Mouse (Mus musculus): Measurements from ENCODE around the gene Ugt1a2.
A peak's percentile ranks its signal among the peaks of the same experiment; 100 is the strongest.
"Not testable (repeated sequence)": the region's sequence is repeated elsewhere in the genome, so short reads cannot be mapped to it uniquely, and the experiment has no call there.

Ugt1a2 gene

DNA sequence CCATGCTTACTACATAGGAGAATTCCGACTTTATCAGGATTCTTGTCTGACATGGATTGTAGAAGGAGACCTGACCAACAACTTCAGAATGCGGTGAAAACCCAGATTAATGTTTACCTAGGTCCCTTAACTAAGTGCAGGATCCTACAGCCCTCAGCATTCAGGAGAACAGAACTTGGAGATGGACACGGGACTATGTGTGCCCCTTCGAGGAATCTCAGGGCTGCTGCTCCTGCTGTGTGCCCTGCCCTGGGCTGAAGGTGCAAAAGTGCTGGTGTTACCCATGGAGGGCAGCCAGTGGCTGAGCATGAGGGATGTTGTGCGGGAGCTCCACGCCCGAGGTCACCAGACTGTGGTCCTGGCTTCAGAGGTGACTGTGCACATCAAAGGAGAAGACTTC lies at the start of gene Ugt1a2:
Gene Ugt1a2, plus strand, starts transcription at position 146 of the 400 bp plus-strand sequence.
- DNase-seq (ENCODE audit: low read depth, low spot score): no peak

DNA sequence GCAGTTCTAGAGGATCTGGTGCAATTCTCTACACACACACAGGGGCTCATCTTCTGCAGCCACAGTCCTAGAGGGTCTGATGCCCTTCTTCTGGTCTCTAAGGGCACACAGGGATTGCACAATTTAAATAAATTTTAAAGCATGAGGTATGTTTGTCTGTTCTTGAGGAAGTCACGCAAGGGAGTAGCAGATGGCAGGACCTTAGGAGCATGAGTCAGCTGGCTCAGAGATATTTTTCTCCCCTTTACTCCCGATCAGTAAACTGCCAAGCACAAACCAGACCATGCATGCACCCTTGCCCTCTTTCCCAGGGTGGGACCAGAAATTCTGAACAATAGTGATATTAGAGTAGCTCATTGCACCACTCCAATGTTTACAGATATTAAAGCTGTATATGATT lies 42.0 kb upstream of the Ugt1a2 start:
- DNase-seq (ENCODE audit: low read depth, low spot score): no peak

DNA sequence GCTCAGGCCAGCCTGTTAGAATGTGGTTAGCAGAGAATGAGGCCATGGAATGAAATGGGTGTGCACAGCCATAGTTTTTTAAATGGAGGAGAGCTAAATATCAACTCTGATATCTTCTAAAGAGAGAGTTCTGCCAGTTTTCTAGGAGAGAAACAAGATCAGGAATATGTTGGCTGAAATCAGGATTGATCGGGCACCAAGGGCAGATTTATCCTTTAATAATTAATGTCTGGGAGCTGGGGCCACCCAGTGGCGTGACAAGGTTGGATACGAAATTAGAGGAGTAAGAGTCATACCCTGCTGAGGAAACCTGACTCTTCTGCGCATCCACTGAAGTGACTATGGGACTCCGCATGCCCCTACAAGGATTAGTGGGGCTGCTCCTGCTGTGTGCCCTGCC lies 34.7 kb upstream of the Ugt1a2 start, which contains the start of gene Ugt1a5:
Gene Ugt1a5, plus strand, starts transcription at position 302 of the 400 bp plus-strand sequence.
- no peak for DNase-seq (ENCODE audit: low read depth, low spot score)

DNA sequence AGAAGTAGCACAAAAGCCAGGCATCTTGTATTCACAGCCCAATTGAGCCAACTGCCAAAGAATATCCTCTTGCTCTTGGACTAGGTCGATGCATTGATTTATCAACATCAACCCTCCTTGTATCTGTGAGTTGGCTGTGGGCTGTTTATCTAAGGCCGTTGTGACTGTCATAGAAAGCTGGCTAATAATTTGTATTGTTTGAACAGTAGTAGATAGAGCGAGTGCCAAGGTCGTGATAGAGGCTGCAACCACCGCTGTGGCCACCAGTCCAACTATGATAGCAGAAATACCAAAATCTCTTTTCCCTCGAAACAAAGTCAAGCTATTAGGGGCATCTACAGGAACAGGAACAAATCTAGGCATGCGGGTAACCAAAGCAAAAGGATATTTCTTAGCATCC lies 28.2 kb upstream of the Ugt1a2 start:
- not testable (repeated sequence) for DNase-seq (ENCODE audit: low read depth, low spot score)

DNA sequence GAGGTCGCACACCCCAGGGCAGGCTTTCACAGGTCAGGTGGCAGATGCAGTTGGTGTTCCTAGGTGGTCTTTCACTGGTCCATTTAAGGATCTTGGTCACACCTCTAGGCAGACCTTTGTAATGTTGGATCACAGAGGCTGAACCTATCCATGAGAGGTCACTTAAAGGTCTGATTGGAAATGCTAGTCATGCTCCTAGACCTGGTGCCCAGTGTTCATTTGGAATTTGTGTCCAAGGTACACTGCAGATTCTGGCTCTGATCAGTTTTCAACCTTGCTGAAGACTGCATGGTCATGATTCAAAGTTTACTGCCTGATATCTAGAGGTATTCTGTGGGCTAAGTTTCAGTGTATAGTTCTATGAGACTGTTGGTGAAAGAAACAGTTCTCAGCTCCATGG lies 20.7 kb upstream of the Ugt1a2 start:
- DNase-seq (ENCODE audit: low read depth, low spot score): no peak

DNA sequence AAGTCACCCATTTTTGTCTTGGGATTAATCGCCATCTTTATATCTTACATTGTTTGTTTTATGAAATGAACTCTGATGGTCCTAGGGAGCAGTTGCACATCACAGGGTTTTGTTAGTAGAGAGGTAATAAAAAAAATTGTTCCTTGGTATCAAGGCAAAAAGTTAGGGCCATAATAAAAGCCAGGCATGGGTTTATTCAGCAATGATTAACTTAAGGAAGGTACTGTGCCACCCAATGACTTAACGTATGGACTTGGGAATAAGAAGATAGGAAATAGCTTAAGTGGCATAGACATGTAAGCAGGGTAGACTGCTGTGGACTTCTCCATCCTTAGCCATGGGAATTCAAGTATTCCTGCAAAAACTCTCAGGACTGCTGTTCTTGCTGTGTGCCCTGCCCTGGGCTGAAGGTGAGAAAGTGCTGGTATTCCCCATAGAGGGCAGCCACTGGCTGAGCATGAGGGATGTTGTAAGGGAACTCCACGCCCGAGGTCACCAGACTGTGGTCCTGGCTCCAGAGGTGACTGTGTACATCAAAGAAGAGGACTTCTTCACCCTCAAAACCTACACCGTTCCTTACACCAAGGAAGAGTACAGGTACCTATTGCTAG lies 14.0 kb upstream of the Ugt1a2 start:
- DNase-seq (ENCODE audit: low read depth, low spot score): no peak

DNA sequence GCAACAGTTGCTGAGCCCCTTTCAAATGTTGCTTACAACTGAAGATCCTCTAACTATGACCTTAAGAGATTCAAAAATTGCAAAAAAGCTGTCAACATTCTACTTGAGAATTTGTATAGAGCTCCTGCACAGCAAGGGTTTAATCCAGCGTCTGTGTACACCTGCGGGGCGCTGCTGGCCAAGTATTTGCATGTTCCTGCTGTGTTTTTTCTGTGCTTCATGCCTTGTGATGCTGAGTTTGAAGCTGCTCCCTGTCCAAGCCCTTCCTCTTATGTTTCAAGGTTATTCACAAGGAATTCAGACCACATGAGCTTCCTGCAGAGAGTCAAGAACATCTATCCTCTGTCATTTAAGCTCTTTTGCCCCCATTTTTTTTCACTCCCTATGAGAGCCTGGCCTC lies 8.3 kb upstream of the Ugt1a2 start:
- DNase-seq (ENCODE audit: low read depth, low spot score): no peak

DNA sequence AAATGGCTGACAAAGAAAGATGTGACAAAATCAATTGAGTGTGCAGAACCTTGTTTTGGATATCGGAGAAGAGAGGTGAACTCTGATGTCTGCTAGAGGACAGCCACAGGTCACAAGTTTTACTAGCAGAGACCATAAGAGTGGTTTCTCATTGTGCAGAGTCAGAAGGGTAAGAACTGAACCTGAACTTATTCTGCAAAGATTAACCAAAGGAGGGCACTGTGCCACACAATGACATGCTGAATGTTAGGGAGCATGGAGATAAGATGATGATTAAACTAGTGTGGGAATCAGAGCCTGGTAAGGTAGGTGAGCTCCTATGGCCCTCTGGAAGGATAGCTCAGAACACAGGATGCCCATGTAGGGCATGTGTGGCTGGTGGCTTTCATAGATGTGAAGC lies 4.7 kb upstream of the Ugt1a2 start:
- no peak for DNase-seq (ENCODE audit: low read depth, low spot score)

DNA sequence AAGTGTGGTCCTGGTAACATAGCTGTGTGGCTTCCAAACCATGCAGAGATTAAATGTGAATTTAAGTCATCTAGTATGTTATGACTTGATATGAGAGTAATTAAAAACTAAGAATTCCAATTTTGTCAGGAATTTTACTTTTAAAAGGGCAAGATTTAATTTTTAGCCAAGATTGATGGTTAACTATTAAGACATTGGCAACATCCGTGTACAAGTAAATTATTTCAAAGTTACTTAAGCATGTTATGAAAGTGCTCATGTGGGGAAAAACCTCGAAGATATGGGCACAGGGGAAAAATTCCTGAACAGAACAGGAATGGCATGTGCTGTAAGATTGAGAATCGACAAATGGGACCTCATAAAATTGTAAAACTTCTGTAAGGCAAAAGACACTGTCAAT lies 3.0 kb upstream of the Ugt1a2 start:
- no peak for DNase-seq (ENCODE audit: low read depth, low spot score)

DNA sequence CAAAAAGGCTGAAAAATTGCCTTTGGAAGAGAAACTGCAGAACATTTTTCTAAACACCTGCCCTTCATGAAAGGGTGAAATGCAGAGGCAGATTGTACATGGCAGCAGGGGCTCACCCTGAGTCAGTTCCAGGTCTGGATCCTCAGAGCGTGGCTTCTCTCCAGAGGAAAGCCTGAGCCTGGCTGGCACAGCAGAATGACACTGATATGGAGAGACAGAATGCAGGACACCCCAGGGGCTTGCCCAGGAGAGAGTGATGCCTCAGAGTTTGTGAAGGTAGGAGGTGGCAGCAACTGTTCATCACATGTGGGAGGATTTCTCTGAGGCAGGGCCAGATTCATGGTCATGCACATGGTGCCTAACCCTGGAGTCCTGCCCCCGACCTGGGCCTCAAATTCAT lies 405 bp upstream of the Ugt1a2 start:
- DNase-seq (ENCODE audit: low read depth, low spot score): no peak

DNA sequence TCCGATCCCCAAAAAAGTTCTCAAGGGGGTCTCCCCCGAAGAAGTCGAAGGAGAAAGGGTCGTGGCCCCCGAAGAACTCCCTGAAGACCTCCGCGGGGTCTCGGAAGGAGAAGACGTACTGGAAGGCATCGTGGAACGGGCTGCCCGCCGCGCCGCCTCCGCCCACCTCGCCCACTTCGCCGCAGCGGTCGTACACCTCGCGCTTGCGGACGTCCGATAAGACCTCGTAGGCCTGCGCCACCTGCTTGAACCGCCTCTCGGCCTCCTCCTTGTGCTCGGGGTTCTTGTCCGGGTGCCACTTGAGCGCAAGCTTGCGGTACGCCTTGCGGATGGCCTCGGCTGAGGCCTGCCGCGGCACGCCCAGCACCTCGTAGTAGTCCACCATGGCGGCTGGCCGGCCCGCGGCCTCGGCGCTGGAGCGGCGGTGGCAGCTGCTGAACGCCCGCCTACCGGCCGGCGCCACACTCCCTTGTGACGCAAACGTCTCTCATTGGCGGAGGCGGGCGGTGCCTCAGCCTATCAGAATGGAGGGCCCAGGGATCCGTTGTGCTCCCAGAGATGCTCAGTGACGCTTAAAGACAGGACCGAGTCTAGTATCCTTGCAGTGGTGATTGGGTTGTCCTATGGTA lies 5.0 kb downstream of the Ugt1a2 start, which contains the start of gene Dnajb3:
Gene Dnajb3, minus strand, starts transcription at position 489 of the 629 bp plus-strand sequence.
- DNase-seq (ENCODE audit: low read depth, low spot score): peak; percentile 67

DNA sequence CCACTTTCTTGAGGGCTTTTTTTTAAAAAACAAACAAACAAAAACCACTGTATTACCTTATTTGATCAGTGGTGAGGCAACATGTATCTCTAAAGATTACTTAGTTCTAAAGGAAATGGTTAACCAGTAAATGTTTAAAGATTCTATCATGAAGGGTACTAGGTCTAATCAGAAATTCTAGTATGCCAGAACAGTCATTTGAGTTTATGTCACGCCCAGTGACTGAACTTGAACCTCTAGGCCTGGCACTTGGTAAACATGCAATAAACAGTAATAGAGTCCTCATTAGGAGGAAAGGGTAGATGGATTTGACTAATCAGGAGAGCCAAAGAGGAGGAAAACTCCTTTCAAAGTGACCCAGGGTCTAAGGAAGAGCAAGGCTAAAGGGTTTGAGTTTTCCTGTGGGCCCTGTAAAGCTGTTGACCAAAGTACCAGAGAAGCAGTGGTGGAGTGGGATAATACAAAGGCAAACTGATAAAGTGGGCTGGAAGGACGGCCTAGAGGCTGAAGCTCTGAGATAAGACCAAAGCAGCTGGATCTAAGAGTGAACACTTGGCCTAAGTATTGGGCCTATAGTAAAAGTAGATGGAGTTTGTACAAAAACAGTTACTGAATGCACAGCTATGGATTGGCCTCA lies 6.6 kb downstream of the Ugt1a2 start:
- no peak for DNase-seq (ENCODE audit: low read depth, low spot score)

DNA sequence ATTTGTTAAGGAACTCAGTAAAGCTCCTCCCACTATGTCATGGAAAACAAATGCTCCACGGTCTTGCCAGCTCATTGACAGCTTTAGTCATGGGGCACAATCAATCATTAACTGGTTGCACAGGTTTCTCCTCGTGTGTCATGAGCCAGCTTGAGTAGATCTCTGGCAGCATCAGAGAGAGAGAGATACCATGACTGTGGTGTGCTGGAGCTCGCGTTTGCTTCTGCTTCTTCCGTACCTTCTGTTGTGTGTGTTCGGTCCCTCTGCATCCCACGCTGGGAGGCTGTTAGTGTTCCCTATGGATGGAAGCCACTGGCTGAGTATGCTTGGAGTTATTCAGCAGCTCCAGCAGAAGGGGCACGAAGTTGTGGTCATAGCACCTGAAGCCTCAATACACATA lies 11.4 kb downstream of the Ugt1a2 start, which contains the start of gene Ugt1a1:
Gene Ugt1a1, plus strand, starts transcription at position 148 of the 400 bp plus-strand sequence.
- peak; percentile 14 for DNase-seq (ENCODE audit: low read depth, low spot score)

DNA sequence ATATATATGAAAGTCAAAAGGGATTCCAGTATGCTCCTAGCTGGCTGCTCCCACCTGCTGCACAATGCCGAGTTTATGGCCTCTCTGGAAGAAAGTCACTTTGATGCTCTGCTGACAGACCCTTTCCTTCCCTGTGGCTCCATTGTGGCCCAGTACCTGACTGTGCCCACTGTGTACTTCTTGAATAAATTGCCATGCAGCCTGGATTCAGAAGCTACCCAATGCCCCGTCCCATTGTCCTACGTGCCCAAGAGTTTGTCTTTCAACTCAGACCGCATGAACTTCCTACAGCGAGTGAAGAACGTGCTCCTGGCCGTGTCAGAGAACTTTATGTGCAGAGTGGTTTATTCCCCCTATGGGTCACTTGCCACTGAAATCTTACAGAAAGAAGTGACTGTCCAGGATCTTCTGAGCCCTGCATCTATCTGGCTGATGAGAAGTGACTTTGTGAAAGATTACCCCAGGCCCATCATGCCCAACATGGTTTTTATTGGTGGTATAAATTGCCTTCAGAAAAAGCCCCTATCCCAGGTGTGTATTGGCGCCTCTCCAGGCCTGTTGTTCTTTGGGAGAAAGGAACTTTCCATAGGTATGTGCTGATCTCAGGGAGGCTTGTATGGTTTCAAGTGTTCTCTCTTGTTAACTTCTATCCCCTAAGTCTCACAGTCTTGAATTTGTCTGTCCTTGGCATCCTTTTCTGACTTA lies 12.1 kb downstream of the Ugt1a2 start:
- DNase-seq (ENCODE audit: low read depth, low spot score): peak; percentile 12

DNA sequence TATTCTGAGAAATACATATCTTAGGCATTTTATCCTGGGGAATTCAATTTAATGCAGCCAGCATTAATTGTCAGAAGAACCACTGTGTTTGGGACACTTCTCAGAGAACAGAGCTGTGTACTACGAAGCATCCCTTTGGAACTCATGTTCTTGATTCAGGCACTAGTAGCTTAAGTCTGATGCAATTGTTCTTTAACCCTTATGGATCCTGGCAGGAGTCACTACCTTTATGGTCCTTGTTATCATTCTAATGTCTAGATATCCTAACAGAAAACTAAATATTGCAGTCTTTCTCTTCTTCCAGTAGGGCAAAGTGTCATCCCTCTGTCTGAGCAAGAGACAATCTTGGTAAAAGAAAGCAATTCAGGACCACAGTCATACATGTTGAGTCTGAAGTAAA lies 12.7 kb downstream of the Ugt1a2 start:
- DNase-seq (ENCODE audit: low read depth, low spot score): peak; percentile 3

DNA sequence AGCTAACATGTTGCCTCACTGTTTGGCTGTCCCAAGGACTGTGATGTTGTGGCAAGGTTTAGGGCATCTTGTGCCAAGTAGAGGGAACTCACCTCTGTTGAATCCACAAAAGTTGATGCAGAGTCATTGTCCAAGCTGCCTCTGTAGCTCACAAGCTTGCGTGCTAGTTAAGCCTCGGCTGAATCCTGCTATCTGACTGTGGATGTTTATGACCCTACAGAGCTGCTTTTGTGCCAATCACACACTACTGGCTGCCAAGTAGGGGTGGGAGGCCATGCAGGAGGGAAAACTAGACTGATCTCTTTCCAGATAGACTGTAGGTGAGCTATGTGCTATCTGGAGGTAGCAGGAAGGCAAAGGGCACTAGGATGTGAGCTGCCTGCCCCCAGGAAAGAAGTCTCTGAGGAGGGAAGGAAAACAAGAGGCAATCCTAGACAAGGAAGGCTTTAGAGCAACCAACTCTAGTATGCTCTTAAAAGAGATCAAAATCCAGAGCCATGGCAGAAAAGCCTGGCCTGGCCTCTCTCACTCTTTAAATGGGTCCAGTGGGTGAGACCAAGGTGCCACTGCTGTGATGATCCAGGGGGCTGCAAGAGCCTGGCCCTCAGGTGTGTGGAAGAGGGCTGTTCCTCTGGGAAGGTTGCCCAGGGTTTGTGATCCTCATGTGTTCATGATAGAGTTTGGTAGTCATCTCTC lies 13.5 kb downstream of the Ugt1a2 start:
- DNase-seq (ENCODE audit: low read depth, low spot score): peak; percentile 18

DNA sequence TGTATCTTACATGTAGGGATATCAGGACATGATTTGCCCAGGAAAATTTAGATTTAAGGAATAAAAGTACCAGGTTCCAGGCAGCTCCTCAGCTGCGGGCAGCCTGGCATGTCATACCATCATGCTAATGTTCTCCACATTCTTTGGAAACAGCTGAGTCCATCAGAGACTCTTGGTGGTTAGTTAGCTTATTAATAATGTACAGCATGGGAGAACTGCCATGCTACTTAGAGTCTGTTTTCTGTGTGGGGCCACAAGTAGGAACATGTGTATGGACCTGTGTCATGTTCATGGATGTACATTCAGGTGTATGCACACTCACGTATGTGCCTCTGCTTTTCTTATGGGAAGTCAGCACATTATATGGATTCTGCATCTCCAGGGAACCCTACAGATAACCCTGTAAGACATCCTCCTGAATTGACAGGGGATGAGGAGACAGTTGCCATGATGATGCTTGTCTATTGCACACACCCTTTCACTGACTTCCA lies 14.1 kb downstream of the Ugt1a2 start:
- peak; percentile 12 for DNase-seq (ENCODE audit: low read depth, low spot score)

DNA sequence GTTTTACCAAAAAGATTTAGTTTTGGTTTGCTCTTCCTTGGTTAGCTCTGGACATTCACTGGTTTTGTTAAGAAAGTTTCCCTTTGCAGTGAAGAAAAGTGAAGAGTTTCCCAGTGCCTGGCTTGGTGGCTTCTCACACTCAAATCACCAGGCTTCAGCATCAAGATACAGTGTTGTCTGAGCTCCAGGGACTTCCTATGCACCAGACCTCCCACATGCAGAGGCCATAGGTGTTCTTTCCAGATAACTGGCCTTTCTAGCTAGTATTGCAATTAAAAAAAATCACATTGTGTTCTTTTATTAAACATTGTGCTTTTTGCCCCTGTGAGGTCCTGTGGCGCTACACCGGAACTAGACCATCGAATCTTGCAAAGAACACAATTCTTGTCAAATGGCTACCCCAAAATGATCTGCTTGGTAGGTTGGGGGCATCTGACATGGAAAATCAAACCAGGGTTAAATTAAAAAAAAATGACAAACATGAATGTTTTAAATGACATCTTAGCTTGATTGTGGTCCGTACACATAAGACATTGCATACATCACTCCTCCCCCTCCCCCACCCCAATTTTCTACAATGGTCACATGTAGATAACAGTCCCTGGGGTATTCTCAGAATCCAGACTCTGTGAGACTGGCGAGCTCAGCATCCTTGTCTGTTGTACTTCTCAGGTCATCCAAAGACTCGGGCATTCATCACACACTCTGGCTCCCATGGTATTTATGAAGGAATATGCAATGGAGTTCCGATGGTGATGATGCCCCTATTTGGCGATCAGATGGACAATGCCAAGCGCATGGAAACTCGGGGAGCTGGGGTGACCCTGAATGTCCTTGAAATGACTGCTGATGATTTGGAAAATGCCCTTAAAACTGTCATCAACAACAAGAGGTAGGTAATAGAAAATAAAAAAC lies 15.3 kb downstream of the Ugt1a2 start:
- DNase-seq (ENCODE audit: low read depth, low spot score): peak; percentile 14

DNA sequence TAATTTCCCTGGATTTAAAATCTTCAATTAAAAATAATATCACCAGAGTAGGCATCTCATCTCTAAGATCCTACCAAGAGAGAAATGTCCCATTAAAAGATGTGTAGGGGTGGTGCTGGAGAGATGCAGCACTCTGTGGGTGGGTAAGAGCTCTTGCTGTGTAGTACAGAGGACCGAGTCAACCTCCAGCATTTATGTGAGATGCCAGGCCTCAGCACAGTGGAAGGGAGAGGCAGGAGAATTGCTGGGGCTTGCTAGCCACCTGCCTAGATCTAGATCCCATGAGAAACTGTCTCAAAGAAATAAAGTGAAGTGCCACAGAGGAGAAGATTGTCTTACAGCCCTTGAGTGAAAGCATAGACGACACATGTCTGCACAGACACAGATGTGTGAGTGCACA lies 16.1 kb downstream of the Ugt1a2 start:
- DNase-seq (ENCODE audit: low read depth, low spot score): peak; percentile 10

DNA sequence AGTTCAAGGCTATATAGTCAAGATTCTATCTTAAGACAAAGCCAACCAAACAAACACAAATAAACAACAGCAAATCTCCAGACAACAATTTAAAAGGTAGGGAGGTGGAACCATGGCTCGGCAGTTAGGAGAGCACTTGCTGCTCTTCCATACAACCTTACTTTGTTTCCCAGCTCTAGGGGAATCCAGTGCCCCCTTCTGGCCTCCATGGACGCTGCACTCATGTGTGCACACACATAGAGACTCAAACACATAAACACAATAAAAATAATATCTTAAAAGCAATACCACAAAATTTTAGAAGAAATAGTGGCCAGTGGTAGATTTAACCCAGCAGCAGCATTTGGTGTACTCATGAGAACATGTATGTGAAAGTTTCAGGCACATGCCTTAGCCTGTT lies 16.7 kb downstream of the Ugt1a2 start:
- peak; percentile 28 for DNase-seq (ENCODE audit: low read depth, low spot score)

Measured in CD4-positive helper T cell, adult 2 months (primary cell).